Mouse (Mus musculus) brain, embryonic 18.5 days (tissue): Measurements from ENCODE around the gene Elmod1.

Experiments
- DNase-seq: peaks from one replicate; pipeline ENCODE4 v3.0.0-alpha.2; 2012; ENCODE audit warnings: low read depth, low spot score

Elmod1 gene

GRCm38 (mm10) chr9:53910331-53910730, 64.8 kb downstream of the Elmod1 start:
- DNase-seq, result no peak

GRCm38 (mm10) chr9:53906798-53907197, 68.3 kb downstream of the Elmod1 start:
- no peak for DNase-seq

GRCm38 (mm10) chr9:53905418-53905817, 69.7 kb downstream of the Elmod1 start:
- DNase-seq, result no peak

GRCm38 (mm10) chr9:53903215-53903842, 71.8 kb downstream of the Elmod1 start:
- DNase-seq, result no peak

GRCm38 (mm10) chr9:53899836-53900235, 75.3 kb downstream of the Elmod1 start:
- DNase-seq, result no peak

- DNase-seq, result no peak
Measured at GRCm38 (mm10) chr9:53895827-53896226, 79.3 kb downstream of the Elmod1 start.

- DNase-seq, result no peak
Measured at GRCm38 (mm10) chr9:53890075-53890474, 85.0 kb downstream of the Elmod1 start.

- DNase-seq, result no peak
Measured at GRCm38 (mm10) chr9:53883588-53884280, 91.4 kb downstream of the Elmod1 start.

GRCm38 (mm10) chr9:53877423-53877822, 97.7 kb downstream of the Elmod1 start:
- no peak for DNase-seq

- no peak for DNase-seq
Measured at GRCm38 (mm10) chr9:53873239-53873638, 101.9 kb downstream of the Elmod1 start.
